Comparison of ENCODE assay signal across 7 mouse cellular contexts in genomic region chr2:145859442-145859931, GRCm38 (mm10). TPM values are rescaled to one million over a fixed set of nuclear protein-coding genes. Genes with fewer than 3 reads are reported as not detected.
DNase-seq lines count a peak whose midpoint lies in the region; ATAC-seq lines count a peak whose summit lies in the region.

No protein-coding gene starts in this region.

- peak; percentile 86 for ATAC-seq in common myeloid progenitor, adult 5-6 weeks (replicated peaks; ENCODE audit: low read depth, poor library complexity, severe bottlenecking)
- peak; percentile 25 for ATAC-seq in intestine, embryonic 14.5 days (replicated peaks; ENCODE audit: low FRiP score, low TSS enrichment, low read depth)
- peak; percentile 67 for ATAC-seq in limb, embryonic 12.5 days (ENCODE audit: insufficient number of reproducible peaks, insufficient read depth, low FRiP score, low TSS enrichment, low read depth)
- peak; percentile 54 for ATAC-seq in midbrain, embryonic 14.5 days (ENCODE audit: low FRiP score, low TSS enrichment)

- peak overlapping the region; percentile 62 for H3K4me2 ChIP-seq in intestine, embryonic 14.5 days (ENCODE audit: low read length)
- H3K4me2 ChIP-seq in limb, embryonic 12.5 days = peak overlapping the region; percentile 77
- H3K4me2 ChIP-seq in midbrain, embryonic 14.5 days (ENCODE audit: low read length) = peak overlapping the region; percentile 66

- H3K9me3 ChIP-seq in intestine, embryonic 14.5 days (ENCODE audit: control insufficient read depth, low read length) = no peaks in the 10 kb centered on the region
- H3K9me3 ChIP-seq in limb, embryonic 12.5 days = no peaks in the 10 kb centered on the region
- H3K9me3 ChIP-seq in midbrain, embryonic 14.5 days (ENCODE audit: control insufficient read depth, low read length) = no peaks in the 10 kb centered on the region

- DNase-seq in brain, adult 2 months (ENCODE audit: low read depth, low spot score) = peak; percentile 71
- peak; percentile 96 for DNase-seq in gonadal fat pad, adult 2 months (ENCODE audit: low read depth)
- DNase-seq in intestine, embryonic 14.5 days (ENCODE audit: low spot score) = peak; percentile 79
- peak; percentile 47 for DNase-seq in midbrain, embryonic 14.5 days
- peak; percentile 42 for DNase-seq in urinary bladder, postnatal 25 days (ENCODE audit: low spot score)

- H3K4me1 ChIP-seq in intestine, embryonic 14.5 days (replicated peaks; ENCODE audit: control insufficient read depth, insufficient read depth, low read length) = peaks cover 36% of the 10 kb centered on the region
- H3K4me1 ChIP-seq in limb, embryonic 12.5 days (replicated peaks) = peaks cover 67% of the 10 kb centered on the region
- H3K4me1 ChIP-seq in midbrain, embryonic 14.5 days (ENCODE audit: control insufficient read depth, insufficient read depth, low read length) = peaks cover 26% of the 10 kb centered on the region

- no peak overlapping the region for H3K4me3 ChIP-seq in intestine, embryonic 14.5 days (ENCODE audit: low read depth, low read length)
- H3K4me3 ChIP-seq in limb, embryonic 12.5 days (replicated peaks) = peak overlapping the region; percentile 56
- H3K4me3 ChIP-seq in midbrain, embryonic 14.5 days (replicated peaks; ENCODE audit: low read depth, low read length) = peak overlapping the region; percentile 38

- peak overlapping the region; percentile 97 for H3K27ac ChIP-seq in intestine, embryonic 14.5 days (ENCODE audit: low read depth)
- H3K27ac ChIP-seq in limb, embryonic 12.5 days = peak overlapping the region; percentile 99
- H3K27ac ChIP-seq in midbrain, embryonic 14.5 days (replicated peaks; ENCODE audit: low read depth, low read length) = peak overlapping the region; percentile 85

- H3K9ac ChIP-seq in intestine, embryonic 14.5 days (ENCODE audit: low read length) = no peak overlapping the region
- 0 out of 2 replicates have a peak overlapping the region, but pooled peaks have one; percentile 9 for H3K9ac ChIP-seq in limb, embryonic 12.5 days (replicated peaks)
- H3K9ac ChIP-seq in midbrain, embryonic 14.5 days (replicated peaks; ENCODE audit: low read length) = peak overlapping the region; percentile 50

- WGBS in intestine, embryonic 14.5 days = 25% methylated on average over 7 of the region's 7 CpGs
- 7% methylated on average over 7 of the region's 7 CpGs for WGBS in limb, embryonic 12.5 days
- 48% methylated on average over 7 of the region's 7 CpGs for WGBS in midbrain, embryonic 14.5 days

- no peaks in the 10 kb centered on the region for H3K27me3 ChIP-seq in intestine, embryonic 14.5 days (replicated peaks; ENCODE audit: control insufficient read depth, insufficient read depth, low read length)
- H3K27me3 ChIP-seq in limb, embryonic 12.5 days = no peaks in the 10 kb centered on the region
- no peaks in the 10 kb centered on the region for H3K27me3 ChIP-seq in midbrain, embryonic 14.5 days (ENCODE audit: control insufficient read depth, insufficient read depth, low read length)

- H3K36me3 ChIP-seq in intestine, embryonic 14.5 days (ENCODE audit: control insufficient read depth, insufficient read depth, low read length) = 0 out of 2 replicates have a peak, but pooled peaks cover 4% of the 10 kb centered on the region
- H3K36me3 ChIP-seq in limb, embryonic 12.5 days = 0 out of 2 replicates have a peak, but pooled peaks cover 3% of the 10 kb centered on the region
- no peaks in the 10 kb centered on the region for H3K36me3 ChIP-seq in midbrain, embryonic 14.5 days (ENCODE audit: control insufficient read depth, insufficient read depth, low read length)

RNA-seq across cellular contexts. Expression of gene Naa20, which starts 42.4 kb away (rescaled TPM):
- total RNA-seq in common myeloid progenitor, adult 5-6 weeks (2017) = 69.9 and 75.7 TPM in 2 replicates
- polyA plus RNA-seq in gonadal fat pad, adult 2 months (2012; rRNA removed) = 23.2 and 24.7 TPM in 2 replicates
- 171 and 181 TPM in 2 replicates for polyA plus RNA-seq in intestine, embryonic 14.5 days (2014; fragmentation: Nextera tagmentation; extraction: Ambion mirVana)
- 156 and 160 TPM in 2 replicates for polyA plus RNA-seq in limb, embryonic 12.5 days (2016; fragmentation: Nextera tagmentation; extraction: Ambion mirVana)
- polyA plus RNA-seq in midbrain, embryonic 14.5 days (2014; fragmentation: Nextera tagmentation; extraction: Ambion mirVana) = 128 and 134 TPM in 2 replicates

Comparison
In these comparisons a context has a peak if more than half of its experiments do, and no peak if none do; other contexts are left out.
1. DNase-seq: peak in every context shown above with its lines; median percentile 96 in gonadal fat pad, adult 2 months; 79 in intestine, embryonic 14.5 days; 71 in brain, adult 2 months; 47 in midbrain, embryonic 14.5 days; 42 in urinary bladder, postnatal 25 days.
2. ATAC-seq: peak in every context shown above with its lines; median percentile 86 in common myeloid progenitor, adult 5-6 weeks; 67 in limb, embryonic 12.5 days; 54 in midbrain, embryonic 14.5 days; 25 in intestine, embryonic 14.5 days.